Mouse (Mus musculus) limb, embryonic 10.5 days (tissue): ENCODE results near the gene Ier2. TPM values are rescaled to one million over a fixed set of nuclear protein-coding genes. Genes with fewer than 3 reads are reported as not detected.
A peak's percentile ranks its signal among the peaks of the same experiment; 100 is the strongest.
"Not testable (repeated sequence)": the region's sequence is repeated elsewhere in the genome, so short reads cannot be mapped to it uniquely, and the experiment has no call there.

Source experiments
- DNase-seq: peaks from one replicate; pipeline ENCODE4 v3.0.0-alpha.2; 2017; ENCODE audit warnings: low spot score
- H3K27ac ChIP-seq: fragments of 300-500 bp; sonication (generic); 2 replicates; pipeline ENCODE4 v1.5.1; 2016; ENCODE audit warnings: mild to moderate bottlenecking
- H3K27me3 ChIP-seq: fragments of 300-500 bp; sonication (generic); 2 replicates; pipeline ENCODE4 v1.6.1; 2016; ENCODE audit warnings: low read depth, mild to moderate bottlenecking; ENCODE audit not compliant: poor library complexity, severe bottlenecking
- H3K36me3 ChIP-seq: fragments of 300-500 bp; sonication (generic); 2 replicates; pipeline ENCODE4 v1.6.1; 2016; ENCODE audit warnings: mild to moderate bottlenecking, moderate library complexity
- H3K4me1 ChIP-seq: fragments of 300-500 bp; sonication (generic); 2 replicates; pipeline ENCODE4 v1.6.1; 2016
- H3K4me3 ChIP-seq: fragments of 300-500 bp; sonication (generic); 2 replicates; pipeline ENCODE4 v1.5.1; 2016; ENCODE audit warnings: mild to moderate bottlenecking, moderate library complexity
- H3K9me3 ChIP-seq: fragments of 300-500 bp; sonication (generic); replicated peaks from 2 replicates; pipeline ENCODE4 v1.6.1; 2016; ENCODE audit warnings: mild to moderate bottlenecking
- WGBS: fragments of 180-500 bp; shearing (Covaris S2); methylation state at CpG from one replicate; pipeline ENCODE4 v1.1.7; 2016; 5-methylcytosine and 5-hydroxymethylcytosine counted together
- polyA plus RNA-seq: library from polyadenylated mRNA; unstranded; fragments of >200 nt; fragmentation: Nextera tagmentation; extraction: Ambion mirVana; gene quantifications from 2 replicates; pipeline ENCODE4 v1.2.1, GENCODE M21; 2016

Gene Ier2
- polyA plus RNA-seq, 1 experiment from 2014 or later, result 199 TPM

- no peaks in the 10 kb centered on the region for H3K36me3 ChIP-seq
- peak; percentile 95 for DNase-seq
- peak overlapping the region; percentile 65 for H3K4me3 ChIP-seq
- H3K9me3 ChIP-seq, result no peaks in the 10 kb centered on the region
- peak overlapping the region; percentile 95 for H3K27ac ChIP-seq
- peaks cover 8% of the 10 kb centered on the region; the same call in 1 of the 2 replicates for H3K27me3 ChIP-seq
- under 1% methylated on average over 106 of the region's 106 CpGs for WGBS
- H3K4me1 ChIP-seq, result peaks cover 63% of the 10 kb centered on the region
These were observed 23.3 kb downstream of the Ier2 start for GRCm38 (mm10) chr8:84639162-84640009.

GRCm38 (mm10) chr8:84638555-84639161 is 24.0 kb downstream of the Ier2 start:
- Histone ChIP-seq H3K4me3 (peak overlapping the region; percentile 65), H3K27me3 (peaks cover 11% of the 10 kb centered on the region; the same call in 1 of the 2 replicates), H3K4me1 (peaks cover 70% of the 10 kb centered on the region), H3K36me3 (no peaks in the 10 kb centered on the region), H3K9me3 (no peaks in the 10 kb centered on the region), H3K27ac (peak overlapping the region; percentile 95)
- WGBS, result 0% methylated on average over 49 of the region's 52 CpGs
- no peak for DNase-seq

- 28% methylated on average over 8 of the region's 8 CpGs for WGBS
- H3K36me3 ChIP-seq, result no peaks in the 10 kb centered on the region
- peaks cover 17% of the 10 kb centered on the region; the same call in 1 of the 2 replicates for H3K27me3 ChIP-seq
- H3K4me1 ChIP-seq, result peaks cover 75% of the 10 kb centered on the region
- H3K4me3 ChIP-seq, result peak overlapping the region; percentile 65
- no peaks in the 10 kb centered on the region for H3K9me3 ChIP-seq
- H3K27ac ChIP-seq, result peak overlapping the region; percentile 95
- peak; percentile 54 for DNase-seq
These were observed 24.6 kb downstream of the Ier2 start for GRCm38 (mm10) chr8:84637946-84638554.

GRCm38 (mm10) chr8:84636051-84636691 is 26.5 kb downstream of the Ier2 start:
- H3K27me3 ChIP-seq, result peaks cover 17% of the 10 kb centered on the region; the same call in 1 of the 2 replicates
- no peaks in the 10 kb centered on the region for H3K36me3 ChIP-seq
- no peak overlapping the region for H3K4me3 ChIP-seq
- 86% methylated on average over 17 of the region's 17 CpGs for WGBS
- no peaks in the 10 kb centered on the region for H3K9me3 ChIP-seq
- peaks cover 65% of the 10 kb centered on the region for H3K4me1 ChIP-seq
- DNase-seq, result no peak
- peak overlapping the region; percentile 81 for H3K27ac ChIP-seq

GRCm38 (mm10) chr8:84635397-84636050 is 27.1 kb downstream of the Ier2 start:
- Histone ChIP-seq H3K9me3 (no peaks in the 10 kb centered on the region), H3K36me3 (no peaks in the 10 kb centered on the region), H3K4me3 (0 out of 2 replicates have a peak overlapping the region, but pooled peaks have one; percentile 15), H3K27me3 (peaks cover 17% of the 10 kb centered on the region; the same call in 1 of the 2 replicates), H3K27ac (peak overlapping the region; percentile 81), H3K4me1 (peaks cover 61% of the 10 kb centered on the region)
- DNase-seq, result no peak
- WGBS, result 73% methylated on average over 13 of the region's 14 CpGs

- Histone ChIP-seq H3K27me3 (peaks cover 17% of the 10 kb centered on the region; the same call in 1 of the 2 replicates), H3K36me3 (no peaks in the 10 kb centered on the region), H3K9me3 (no peaks in the 10 kb centered on the region), H3K4me1 (peaks cover 55% of the 10 kb centered on the region), H3K27ac (peak overlapping the region; percentile 81), H3K4me3 (peak overlapping the region; percentile 15; the same call in 1 of the 2 replicates)
- 45% methylated on average over 9 of the region's 9 CpGs for WGBS
- no peak for DNase-seq
These were observed 27.8 kb downstream of the Ier2 start for GRCm38 (mm10) chr8:84634849-84635304.

- Histone ChIP-seq H3K9me3 (no peaks in the 10 kb centered on the region), H3K27ac (peak overlapping the region; percentile 61), H3K4me3 (no peak overlapping the region), H3K27me3 (peaks cover 17% of the 10 kb centered on the region; the same call in 1 of the 2 replicates), H3K4me1 (peaks cover 55% of the 10 kb centered on the region), H3K36me3 (no peaks in the 10 kb centered on the region)
- WGBS, result 42% methylated on average over 10 of the region's 10 CpGs
- no peak for DNase-seq
These were observed 28.6 kb downstream of the Ier2 start for GRCm38 (mm10) chr8:84633841-84634584.

GRCm38 (mm10) chr8:84631813-84632212 is 30.8 kb downstream of the Ier2 start:
- Histone ChIP-seq H3K4me3 (no peak overlapping the region), H3K27ac (no peak overlapping the region), H3K4me1 (peaks cover 36% of the 10 kb centered on the region), H3K27me3 (peaks cover 17% of the 10 kb centered on the region; the same call in 1 of the 2 replicates), H3K9me3 (no peaks in the 10 kb centered on the region), H3K36me3 (no peaks in the 10 kb centered on the region)
- 93% methylated on average over 4 of the region's 4 CpGs for WGBS
- no peak for DNase-seq

- peaks cover 12% of the 10 kb centered on the region; the same call in 1 of the 2 replicates for H3K27me3 ChIP-seq
- WGBS, result 77% methylated on average over 4 of the region's 4 CpGs
- no peak overlapping the region for H3K27ac ChIP-seq
- H3K4me1 ChIP-seq, result peaks cover 19% of the 10 kb centered on the region
- H3K4me3 ChIP-seq, result no peak overlapping the region
- no peaks in the 10 kb centered on the region for H3K36me3 ChIP-seq
- H3K9me3 ChIP-seq, result no peaks in the 10 kb centered on the region
- DNase-seq, result no peak
These were observed 32.5 kb downstream of the Ier2 start for GRCm38 (mm10) chr8:84630145-84630544.

- peaks cover 14% of the 10 kb centered on the region for H3K4me1 ChIP-seq
- 59% methylated on average over 11 of the region's 11 CpGs for WGBS
- peaks cover 8% of the 10 kb centered on the region; the same call in 1 of the 2 replicates for H3K27me3 ChIP-seq
- no peaks in the 10 kb centered on the region for H3K9me3 ChIP-seq
- DNase-seq, result no peak
- no peaks in the 10 kb centered on the region for H3K36me3 ChIP-seq
- H3K4me3 ChIP-seq, result no peak overlapping the region
- no peak overlapping the region for H3K27ac ChIP-seq
These were observed 33.1 kb downstream of the Ier2 start for GRCm38 (mm10) chr8:84629586-84629985.

GRCm38 (mm10) chr8:84623425-84623824 is 39.2 kb downstream of the Ier2 start:
- not testable (repeated sequence) for H3K27ac ChIP-seq, H3K4me3 ChIP-seq, H3K4me1 ChIP-seq, DNase-seq, H3K9me3 ChIP-seq, H3K36me3 ChIP-seq
- peaks cover 10% of the 10 kb centered on the region; the same call in 1 of the 2 replicates for H3K27me3 ChIP-seq
- WGBS, result 77% methylated on average over 4 of the region's 4 CpGs
